ENCODE assay signal across 8 mouse cellular contexts in the genomic region with DNA sequence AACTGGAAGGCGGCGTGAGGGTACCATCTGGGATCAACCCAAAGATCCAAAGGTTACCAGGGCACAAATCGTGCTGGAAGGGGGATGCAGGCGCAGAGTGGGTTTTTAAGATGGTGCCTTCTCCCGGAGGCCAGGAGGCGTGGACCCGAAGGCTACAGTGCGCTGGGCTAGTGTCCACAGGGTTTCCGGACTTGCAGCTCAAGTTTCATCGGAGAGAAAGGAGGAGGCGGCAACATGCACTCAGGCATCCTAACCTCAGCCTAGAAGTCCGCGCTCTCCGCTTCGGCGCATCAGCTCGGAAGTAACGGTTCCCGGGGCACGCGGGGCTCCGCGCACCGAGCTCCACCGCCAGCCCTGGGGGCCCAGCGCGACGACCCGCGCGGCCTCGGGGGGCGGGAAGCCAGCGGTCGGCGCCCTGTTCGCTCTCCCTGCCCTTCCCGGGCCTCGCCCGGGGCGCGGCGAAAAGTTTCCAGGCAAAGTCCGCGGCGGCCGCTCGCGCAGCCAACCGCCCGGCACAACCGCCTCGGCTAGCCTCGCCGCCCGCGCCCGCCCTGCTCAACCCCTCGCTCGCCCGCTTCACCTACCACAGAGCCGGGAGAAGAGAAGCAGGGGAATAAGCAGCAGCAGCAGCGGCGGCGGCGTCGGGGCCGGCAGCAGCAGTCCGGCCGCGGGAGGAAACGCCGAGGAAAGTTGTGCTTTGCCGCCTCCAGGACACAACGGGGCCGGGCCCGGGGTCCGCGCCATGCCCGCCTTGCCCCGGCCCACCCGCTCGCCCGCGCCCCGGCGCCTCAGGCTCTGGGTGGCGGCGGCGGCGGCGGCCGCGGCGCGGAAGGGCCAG. TPM values are rescaled to one million over a fixed set of nuclear protein-coding genes. Genes with fewer than 3 reads are reported as not detected.
DNase-seq lines count a peak whose midpoint lies in the region; ATAC-seq lines count a peak whose summit lies in the region.

No protein-coding gene starts in this region.

- H3K9me3 ChIP-seq in hindbrain, embryonic 11.5 days (ENCODE audit: control insufficient read depth, low read length): no peaks in the 10 kb centered on the region

- ATAC-seq in hindbrain, embryonic 11.5 days (ENCODE audit: low FRiP score): peak; percentile 51

- no peaks in the 10 kb centered on the region for H3K36me3 ChIP-seq in hindbrain, embryonic 11.5 days (ENCODE audit: control insufficient read depth, insufficient read depth, low read length)

- peak overlapping the region; percentile 94 for H3K27ac ChIP-seq in hindbrain, embryonic 11.5 days (ENCODE audit: low read depth, low read length)

- peaks cover 3% of the 10 kb centered on the region; the same call in 1 of the 2 replicates for H3K4me1 ChIP-seq in hindbrain, embryonic 11.5 days (replicated peaks; ENCODE audit: control insufficient read depth, insufficient read depth, low read length)

- peak overlapping the region; percentile 66 for H3K4me2 ChIP-seq in hindbrain, embryonic 11.5 days (replicated peaks; ENCODE audit: low read depth, low read length)

- DNase-seq in adrenal gland, adult (ENCODE audit: inconsistent age in 2 of 2, low spot score in 1 of 2): peak; percentile 62 to 88
- DNase-seq in cerebellum, postnatal 25 days: peak; percentile 64 to 69
- DNase-seq in frontal cortex, postnatal 36 days (ENCODE audit: low spot score in 2 of 2): peak; percentile 28 to 42
- peak; percentile 75 for DNase-seq in hindbrain, embryonic 11.5 days (ENCODE audit: low spot score)
- DNase-seq in layer of hippocampus, postnatal 25 days (ENCODE audit: extremely low spot score in 1 of 2, low spot score in 1 of 2): peak; percentile 18 to 33
- DNase-seq in lung, postnatal 36 days: peak; percentile 62
- peak; percentile 27 for DNase-seq in right cerebral cortex, postnatal 14 days
- DNase-seq in natural killer cell, adult 2 months (ENCODE audit: low spot score in 2 of 2): no peak

- H3K9ac ChIP-seq in hindbrain, embryonic 11.5 days (ENCODE audit: low read depth, low read length): peak overlapping the region; percentile 92

- 1% methylated on average over 62 of the region's 96 CpGs for WGBS in hindbrain, embryonic 11.5 days

- H3K27me3 ChIP-seq in hindbrain, embryonic 11.5 days (ENCODE audit: control insufficient read depth, insufficient read depth, low read length): no peaks in the 10 kb centered on the region

- H3K4me3 ChIP-seq in hindbrain, embryonic 11.5 days (ENCODE audit: low read depth, low read length): peak overlapping the region; percentile 89

RNA-seq across cellular contexts. Expression of a gene that starts 2.1 kb away (rescaled TPM):
- polyA plus RNA-seq in hindbrain, embryonic 11.5 days (2014; fragmentation: Nextera tagmentation; extraction: Ambion mirVana): 49.9 and 50.0 TPM in 2 replicates
- total RNA-seq in layer of hippocampus, postnatal 25 days (2021): 10 to 100 TPM; 50.0 to 56.8 TPM

Comparison
In these comparisons a context has a peak if more than half of its experiments do, and no peak if none do; other contexts are left out.
1. DNase-seq: peak in adrenal gland, adult (2 of 2), cerebellum, postnatal 25 days (2 of 2), frontal cortex, postnatal 36 days (2 of 2), hindbrain, embryonic 11.5 days (single experiment), layer of hippocampus, postnatal 25 days (2 of 2), lung, postnatal 36 days (single experiment) and right cerebral cortex, postnatal 14 days (single experiment); none in natural killer cell, adult 2 months (0 of 2).